Mouse (Mus musculus) bone marrow macrophage, adult 2 months (primary cell): ENCODE measurements around the gene Pip4k2a. TPM values are rescaled to one million over a fixed set of nuclear protein-coding genes. Genes with fewer than 3 reads are reported as not detected.

Source experiments
- H3K27ac ChIP-seq: 2 replicates; pipeline ENCODE4 v1.5.1; 2012; ENCODE audit warnings: low read depth, low read length; ENCODE audit not compliant: insufficient read depth
- H3K4me1 ChIP-seq: 2 replicates; pipeline ENCODE4 v1.6.1; 2012; ENCODE audit warnings: low read length; ENCODE audit not compliant: control insufficient read depth, insufficient read depth
- H3K4me3 ChIP-seq: 2 replicates; pipeline ENCODE4 v1.5.1; 2012; ENCODE audit warnings: mild to moderate bottlenecking, low read length, moderate library complexity; ENCODE audit not compliant: insufficient read depth
- CTCF ChIP-seq: IDR thresholded peaks from 2 replicates; pipeline ENCODE4 v1.5.1; 2012; ENCODE audit warnings: low read depth, mild to moderate bottlenecking, low read length, moderate library complexity
- POLR2A ChIP-seq: IDR thresholded peaks from 2 replicates; pipeline ENCODE4 v1.6.1; 2012; ENCODE audit warnings: mild to moderate bottlenecking, low read depth, low read length, borderline replicate concordance
- polyA plus RNA-seq: library from polyadenylated mRNA; stranded (reverse); fragments of >200 nt; gene quantifications from 2 replicates; pipeline ENCODE4 v1.2.4, GENCODE M21; 2012; ENCODE audit not compliant: missing spikeins, insufficient read depth, insufficient read length

Gene Pip4k2a
- polyA plus RNA-seq, 1 experiment: 187 TPM

DNA sequence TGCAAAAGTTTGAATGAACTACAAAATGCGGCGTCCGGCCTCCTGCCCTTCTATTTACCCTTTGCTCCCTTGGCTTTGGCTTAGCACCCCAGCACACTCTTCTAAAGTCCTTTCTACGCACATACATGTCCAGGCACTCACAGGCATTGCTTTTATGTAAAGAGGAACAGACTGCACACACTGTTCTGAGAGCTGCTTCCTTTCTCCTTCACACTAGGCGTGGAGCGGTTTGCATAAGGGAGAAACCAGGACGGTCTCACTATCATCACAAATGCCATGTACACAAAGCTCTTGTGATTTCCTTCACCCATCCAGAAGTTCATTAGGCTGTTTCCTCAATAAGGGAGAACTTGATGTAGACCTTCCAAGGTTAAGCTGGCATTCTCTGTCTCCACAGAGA, 8.2 kb upstream of the Pip4k2a start:
- H3K4me3 ChIP-seq: no peak overlapping the region
- peak overlapping the region; percentile 97 for H3K27ac ChIP-seq
- TF ChIP-seq POLR2A: no peak
- TF ChIP-seq CTCF: no peak
- H3K4me1 ChIP-seq: peaks cover 38% of the 10 kb centered on the region

- peak overlapping the region; percentile 30; the same call in 1 of the 2 replicates for H3K4me3 ChIP-seq
- peaks cover 39% of the 10 kb centered on the region for H3K4me1 ChIP-seq
- H3K27ac ChIP-seq: peak overlapping the region; percentile 97
- TF ChIP-seq POLR2A (no peak), CTCF (no peak)
Observed at GRCm38 (mm10) chr2:19004801-19005200, 6.9 kb upstream of the Pip4k2a start.

DNA sequence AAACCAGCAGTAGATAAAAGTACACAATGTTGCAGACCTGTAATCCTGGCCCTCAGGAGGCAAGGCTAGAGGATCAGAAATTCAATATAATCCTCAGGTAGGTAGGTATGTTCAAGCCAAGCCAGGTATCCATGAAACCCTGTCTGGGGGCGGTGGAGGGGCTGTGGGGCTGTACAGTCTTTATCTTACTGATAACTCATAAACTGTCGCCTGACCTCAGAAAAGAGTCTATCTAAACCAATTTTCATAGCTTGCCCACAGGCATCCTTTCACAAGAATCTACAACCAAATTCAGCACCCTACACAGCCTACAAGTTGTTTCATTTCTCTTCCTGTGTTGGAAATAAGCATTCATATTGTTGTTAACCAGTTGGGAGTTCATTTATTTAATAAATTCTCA, 1.5 kb upstream of the Pip4k2a start:
- Histone ChIP-seq H3K4me3 (no peak overlapping the region), H3K27ac (no peak overlapping the region), H3K4me1 (peaks cover 27% of the 10 kb centered on the region)
- TF ChIP-seq POLR2A: no peak
- TF ChIP-seq CTCF: no peak

DNA sequence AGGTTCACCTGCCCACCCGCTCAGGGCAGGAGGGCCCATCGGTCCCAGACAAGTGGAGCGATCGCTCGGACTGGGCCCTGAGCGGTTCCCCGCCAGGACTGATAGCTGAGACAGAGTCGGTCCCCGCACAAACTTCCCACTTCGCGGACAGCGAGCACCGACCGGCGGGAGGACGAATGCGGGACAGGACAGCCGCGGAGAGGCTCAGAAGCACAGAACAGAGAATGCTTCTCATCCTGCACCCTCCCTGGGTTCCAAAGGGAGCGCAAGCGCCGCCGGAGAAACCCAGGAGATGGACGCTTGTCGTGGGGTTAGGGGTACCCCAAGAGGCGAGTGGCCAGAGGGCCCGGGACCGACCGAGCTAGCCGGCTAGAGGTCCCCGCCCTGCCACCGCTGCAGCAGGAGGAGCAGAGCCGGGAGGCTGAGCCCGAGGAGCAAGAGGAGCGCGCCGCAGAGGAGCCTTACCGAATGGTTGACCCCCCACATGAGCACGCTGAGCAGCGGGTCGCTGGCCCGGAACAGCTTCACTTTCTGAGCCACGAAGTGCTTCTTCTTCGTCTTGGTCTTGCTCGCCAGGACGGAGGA, 447 bp downstream of the Pip4k2a start:
- Histone ChIP-seq H3K27ac (peak overlapping the region; percentile 95), H3K4me3 (peak overlapping the region; percentile 98), H3K4me1 (peaks cover 28% of the 10 kb centered on the region)
- no peak for TF ChIP-seq POLR2A
- TF ChIP-seq CTCF: no peak

DNA sequence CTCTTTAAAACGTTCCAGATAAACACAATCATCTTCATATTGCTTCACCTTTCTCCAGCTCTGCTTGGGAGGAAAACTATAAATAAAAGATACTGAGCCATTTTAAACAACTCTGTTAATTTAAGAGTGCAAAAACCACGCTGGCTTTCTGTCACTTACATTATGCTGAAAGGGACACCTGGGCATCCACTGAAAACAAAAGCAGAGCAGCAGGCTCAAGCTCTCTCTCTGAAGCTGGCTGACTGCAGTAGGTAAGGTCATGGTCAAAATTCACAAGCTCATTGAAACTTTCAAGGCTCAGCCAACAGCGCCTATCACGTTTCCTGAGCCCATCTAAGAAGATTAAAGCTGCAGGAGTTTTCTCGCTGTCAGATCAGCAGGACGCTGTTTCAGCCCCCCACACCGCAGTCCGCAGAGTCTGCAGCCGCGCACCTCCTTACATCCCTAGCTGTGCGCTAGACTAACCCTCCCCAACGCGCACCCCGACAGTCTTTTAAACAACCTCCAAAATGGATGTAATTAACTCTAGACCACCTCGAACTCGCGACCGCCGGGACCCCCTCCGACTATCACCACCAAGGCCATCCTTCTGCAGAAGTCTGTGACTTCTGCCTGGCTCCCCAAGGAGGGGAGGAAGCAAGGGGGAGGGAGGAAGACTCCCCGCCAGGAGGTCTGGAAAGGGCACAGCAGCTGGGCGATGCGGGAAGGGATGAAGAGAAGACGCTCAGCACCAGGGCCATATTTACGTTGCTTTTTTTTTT, 1.3 kb downstream of the Pip4k2a start:
- TF ChIP-seq CTCF (no peak), POLR2A (no peak)
- H3K4me1 ChIP-seq: peaks cover 32% of the 10 kb centered on the region
- peak overlapping the region; percentile 98 for H3K4me3 ChIP-seq
- H3K27ac ChIP-seq: peak overlapping the region; percentile 1; the same call in 1 of the 2 replicates

GRCm38 (mm10) chr2:18992512-18993510, 5.1 kb downstream of the Pip4k2a start:
- Histone ChIP-seq H3K27ac (no peak overlapping the region), H3K4me3 (no peak overlapping the region), H3K4me1 (peaks cover 29% of the 10 kb centered on the region)
- TF ChIP-seq POLR2A: no peak
- no peak for TF ChIP-seq CTCF

DNA sequence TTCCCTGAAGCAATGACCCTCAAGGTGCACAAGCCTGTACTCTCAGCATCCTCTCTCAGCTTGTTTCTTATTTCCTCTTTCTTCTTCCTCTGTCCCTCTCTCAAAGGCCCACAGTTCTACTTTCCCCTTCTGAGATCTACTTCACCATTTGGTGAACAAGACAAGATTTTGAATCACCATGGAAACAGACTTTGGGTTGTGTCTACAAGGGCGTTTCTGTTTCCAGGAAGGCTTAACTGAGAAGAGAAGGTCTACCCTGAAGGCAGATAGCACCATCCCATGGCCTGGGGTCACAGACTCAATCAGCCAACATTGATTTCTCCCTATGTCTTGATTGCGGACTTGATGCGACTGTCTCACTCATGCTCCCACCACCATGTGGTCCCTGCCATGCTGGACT, 9.0 kb downstream of the Pip4k2a start:
- Histone ChIP-seq H3K4me3 (no peak overlapping the region), H3K27ac (no peak overlapping the region), H3K4me1 (peaks cover 27% of the 10 kb centered on the region)
- TF ChIP-seq POLR2A (no peak), CTCF (no peak)

DNA sequence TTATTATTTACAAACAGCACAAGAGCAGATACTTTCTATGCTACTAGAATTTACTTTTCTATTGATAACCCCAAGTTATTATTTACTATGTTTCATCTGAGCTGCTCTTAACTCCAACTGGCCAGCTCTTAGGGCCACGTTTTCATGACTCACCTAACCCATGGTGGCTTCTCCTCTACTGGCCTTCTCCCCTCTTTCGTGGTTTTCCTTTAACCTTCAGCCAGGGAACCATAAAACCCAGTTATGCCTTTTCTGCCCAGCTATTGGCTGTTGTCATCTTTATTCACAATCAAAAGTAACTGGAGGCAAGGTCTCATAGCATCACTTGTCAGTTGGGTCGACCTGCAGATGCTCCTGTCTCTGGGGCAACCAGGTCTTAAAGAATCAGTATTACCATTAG, 12.4 kb downstream of the Pip4k2a start:
- Histone ChIP-seq H3K27ac (no peak overlapping the region), H3K4me1 (peaks cover 16% of the 10 kb centered on the region), H3K4me3 (no peak overlapping the region)
- TF ChIP-seq CTCF: no peak
- no peak for TF ChIP-seq POLR2A

- TF ChIP-seq POLR2A (no peak), CTCF (no peak)
- H3K27ac ChIP-seq: no peak overlapping the region
- H3K4me3 ChIP-seq: no peak overlapping the region
- peaks cover 16% of the 10 kb centered on the region for H3K4me1 ChIP-seq
Observed at GRCm38 (mm10) chr2:18984095-18984847, 13.7 kb downstream of the Pip4k2a start.

DNA sequence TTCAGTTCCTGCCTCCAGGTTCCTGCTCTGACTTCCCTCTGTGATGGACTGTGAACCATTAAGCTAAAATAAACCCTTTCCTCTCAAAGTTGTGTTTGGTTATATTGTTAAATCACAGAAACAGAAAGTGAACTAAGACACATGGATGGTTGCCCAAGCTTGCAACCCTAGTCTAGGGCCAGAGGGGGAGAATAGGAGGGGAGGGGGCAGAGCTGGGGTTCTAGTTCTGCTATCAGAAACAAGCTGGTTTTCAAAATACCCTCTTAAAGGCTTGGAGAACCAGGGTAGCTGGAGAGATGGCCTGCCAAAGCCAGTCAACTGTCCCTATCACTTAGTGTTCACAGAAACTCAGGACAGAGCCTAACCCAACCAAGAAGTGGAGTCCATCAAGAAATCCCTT, 14.4 kb downstream of the Pip4k2a start:
- peaks cover 15% of the 10 kb centered on the region for H3K4me1 ChIP-seq

More for the DNA sequence above, 14.4 kb downstream of the Pip4k2a start:
- TF ChIP-seq CTCF (no peak), POLR2A (no peak)
- Histone ChIP-seq H3K4me3 (no peak overlapping the region), H3K27ac (no peak overlapping the region)
